Mouse (Mus musculus) megakaryocyte-erythroid progenitor cell, adult 5-6 weeks (primary cell): ENCODE results near the gene Steap3. TPM values are rescaled to one million over a fixed set of nuclear protein-coding genes. Genes with fewer than 3 reads are reported as not detected.
A peak's percentile ranks its signal among the peaks of the same experiment; 100 is the strongest.
"Not testable (repeated sequence)": the region's sequence is repeated elsewhere in the genome, so short reads cannot be mapped to it uniquely, and the experiment has no call there.

Experiments
- ATAC-seq: replicated peaks from 2 replicates; pipeline ENCODE4 v1.8.0; 2016; ENCODE audit warnings: mild to moderate bottlenecking, inconsistent platforms; ENCODE audit not compliant: severe bottlenecking, poor library complexity, low FRiP score, low TSS enrichment
- total RNA-seq, 2 experiments: library from RNA; stranded (forward) in 1 of 2; stranded (reverse) in 1 of 2; fragments of 200-1000, 215-1000 nt in 1 of 2; fragments of >200 nt in 1 of 2; fragmentation: Nextera tagmentation in 1 of 2; gene quantifications; 2 replicates each; pipeline ENCODE4 v1.2.3; 2014 to 2017

The Steap3 gene
- 120 and 172 TPM in 2 replicates for total RNA-seq (2014; fragmentation: Nextera tagmentation)
- total RNA-seq (2017) = 28.2 and 43.0 TPM in 2 replicates

GRCm38 (mm10) chr1:120272605-120273004, at the start of gene Steap3:
TSS of gene Steap3 (minus strand) at chr1:120272705.
- no peak for ATAC-seq

GRCm38 (mm10) chr1:120321270-120322021, 48.9 kb upstream of the Steap3 start:
- no peak for ATAC-seq

GRCm38 (mm10) chr1:120305801-120306200, 33.3 kb upstream of the Steap3 start:
- no peak for ATAC-seq

GRCm38 (mm10) chr1:120296936-120297335, 24.4 kb upstream of the Steap3 start:
- no peak for ATAC-seq

GRCm38 (mm10) chr1:120293803-120294202, 21.3 kb upstream of the Steap3 start:
- 0 out of 2 replicates have a peak, but pooled peaks have one; percentile 30 for ATAC-seq

GRCm38 (mm10) chr1:120291709-120292108, 19.2 kb upstream of the Steap3 start:
- ATAC-seq = no peak

GRCm38 (mm10) chr1:120289843-120290242, 17.3 kb upstream of the Steap3 start:
- no peak for ATAC-seq

- no peak for ATAC-seq
These were observed 15.2 kb upstream of the Steap3 start for GRCm38 (mm10) chr1:120287679-120288078.

- not testable (repeated sequence) for ATAC-seq
These were observed 3.6 kb upstream of the Steap3 start for GRCm38 (mm10) chr1:120276058-120276457.

- ATAC-seq = no peak
These were observed 2.7 kb upstream of the Steap3 start for GRCm38 (mm10) chr1:120275224-120275623.

GRCm38 (mm10) chr1:120270882-120271281, 1.6 kb downstream of the Steap3 start:
- ATAC-seq = peak; percentile 45; the same call in 1 of the 2 replicates

- ATAC-seq = no peak
These were observed 2.4 kb downstream of the Steap3 start for GRCm38 (mm10) chr1:120270115-120270514.

- ATAC-seq = peak; percentile 51
These were observed 4.9 kb downstream of the Steap3 start for GRCm38 (mm10) chr1:120267631-120268030.

GRCm38 (mm10) chr1:120266460-120266859, 6.0 kb downstream of the Steap3 start:
- no peak for ATAC-seq

- ATAC-seq = peak; percentile 89
These were observed 7.4 kb downstream of the Steap3 start for GRCm38 (mm10) chr1:120264861-120265686.

- ATAC-seq = no peak
These were observed 9.3 kb downstream of the Steap3 start for GRCm38 (mm10) chr1:120263226-120263625.

- no peak for ATAC-seq
These were observed 11.3 kb downstream of the Steap3 start for GRCm38 (mm10) chr1:120261166-120261565.

- peak; percentile 87 for ATAC-seq
These were observed 13.3 kb downstream of the Steap3 start for GRCm38 (mm10) chr1:120259249-120259648.

- peak; percentile 22 for ATAC-seq
These were observed 13.8 kb downstream of the Steap3 start for GRCm38 (mm10) chr1:120258744-120259143.

- no peak for ATAC-seq
These were observed 14.3 kb downstream of the Steap3 start for GRCm38 (mm10) chr1:120258245-120258644.
